Mouse (Mus musculus) kidney, adult 2 months (tissue): ENCODE results near the gene Ttll3.

Experiments used
- CTCF ChIP-seq: fragments of 200-500 bp; conservative IDR thresholded peaks from 2 replicates; pipeline ENCODE4 v1.5.1; 2011; ENCODE audit warnings: low read depth, mild to moderate bottlenecking, control low read depth, low read length, moderate library complexity, mixed read lengths; ENCODE audit not compliant: insufficient read depth, insufficient read length
- POLR2A ChIP-seq: fragments of 200-500 bp; IDR thresholded peaks from one replicate; pipeline ENCODE4 v1.6.1; 2011; ENCODE audit warnings: low read depth, low read length, control low read depth

GRCm38 (mm10) chr6:113434691-113435090, 45.6 kb downstream of the Ttll3 start:
- TF ChIP-seq POLR2A (no peak), CTCF (no peak)
